Mouse (Mus musculus) E14TG2a.4 (cell line): ENCODE measurements around the gene Slco1a1.

Source experiments
- H3K27me3 ChIP-seq: 2 replicates; pipeline ENCODE4 v1.6.1; 2014; ENCODE audit warnings: low read length, control low read depth; ENCODE audit not compliant: insufficient read depth
- H3K36me3 ChIP-seq: 2 replicates; pipeline ENCODE4 v1.6.1; 2014; ENCODE audit warnings: low read length, control low read depth; ENCODE audit not compliant: insufficient read depth
- H3K4me1 ChIP-seq: replicated peaks from 2 replicates; pipeline ENCODE4 v1.6.1; 2014; ENCODE audit warnings: low read depth, low read length, control low read depth
- H3K4me3 ChIP-seq: replicated peaks from 2 replicates; pipeline ENCODE4 v1.5.1; 2014; ENCODE audit warnings: mild to moderate bottlenecking, low read length
- H3K9me3 ChIP-seq: 2 replicates; pipeline ENCODE4 v1.6.1; 2014; ENCODE audit warnings: low read length, control low read depth
- CTCF ChIP-seq: conservative IDR thresholded peaks from 2 replicates; pipeline ENCODE4 v1.5.1; 2014; ENCODE audit warnings: low read length
- NANOG ChIP-seq: IDR thresholded peaks from 2 replicates; pipeline ENCODE4 v1.6.1; 2014; ENCODE audit warnings: borderline replicate concordance, low read length, mixed read lengths
- POU5F1 ChIP-seq: IDR thresholded peaks from 2 replicates; pipeline ENCODE4 v1.6.1; 2014; ENCODE audit warnings: low read length, borderline replicate concordance

Slco1a1 gene

GRCm38 (mm10) chr6:141946862-141947261, at the start of gene Slco1a1:
Slco1a1 (minus strand) TSS chr6:141946962.
- Histone ChIP-seq H3K9me3 (peaks cover 9% of the 10 kb centered on the region; the same call in 1 of the 2 replicates), H3K27me3 (no peaks in the 10 kb centered on the region), H3K4me1 (no peaks in the 10 kb centered on the region), H3K4me3 (no peak within 1 kb of the TSS), H3K36me3 (no peaks in the 10 kb centered on the region)
- TF ChIP-seq NANOG, result no peak
- no peak for TF ChIP-seq POU5F1
- no peak for TF ChIP-seq CTCF

GRCm38 (mm10) chr6:141986772-141987171, 40.0 kb upstream of the Slco1a1 start:
- no peak for TF ChIP-seq CTCF
- no peak for TF ChIP-seq POU5F1
- no peak for TF ChIP-seq NANOG
- H3K27me3 ChIP-seq, result no peaks in the 10 kb centered on the region
- no peak overlapping the region for H3K4me3 ChIP-seq
- no peaks in the 10 kb centered on the region for H3K4me1 ChIP-seq
- H3K9me3 ChIP-seq, result no peaks in the 10 kb centered on the region
- no peaks in the 10 kb centered on the region for H3K36me3 ChIP-seq

GRCm38 (mm10) chr6:141984644-141985043, 37.9 kb upstream of the Slco1a1 start:
- Histone ChIP-seq H3K4me3 (no peak overlapping the region), H3K9me3 (no peaks in the 10 kb centered on the region), H3K4me1 (no peaks in the 10 kb centered on the region), H3K27me3 (no peaks in the 10 kb centered on the region), H3K36me3 (no peaks in the 10 kb centered on the region)
- TF ChIP-seq CTCF, result no peak
- no peak for TF ChIP-seq POU5F1
- TF ChIP-seq NANOG, result no peak

GRCm38 (mm10) chr6:141962420-141962819, 15.7 kb upstream of the Slco1a1 start:
- H3K27me3 ChIP-seq, result no peaks in the 10 kb centered on the region
- H3K36me3 ChIP-seq, result no peaks in the 10 kb centered on the region
- H3K4me1 ChIP-seq, result no peaks in the 10 kb centered on the region
- no peak overlapping the region for H3K4me3 ChIP-seq
- H3K9me3 ChIP-seq, result 0 out of 2 replicates have a peak, but pooled peaks cover under 1% of the 10 kb centered on the region
- TF ChIP-seq NANOG, result no peak
- TF ChIP-seq POU5F1, result no peak
- no peak for TF ChIP-seq CTCF

GRCm38 (mm10) chr6:141961861-141962260, 15.1 kb upstream of the Slco1a1 start:
- no peaks in the 10 kb centered on the region for H3K36me3 ChIP-seq
- H3K4me3 ChIP-seq, result no peak overlapping the region
- no peaks in the 10 kb centered on the region for H3K4me1 ChIP-seq
- H3K27me3 ChIP-seq, result no peaks in the 10 kb centered on the region
- TF ChIP-seq CTCF, result no peak
- TF ChIP-seq POU5F1, result no peak
- no peak for TF ChIP-seq NANOG
- peaks cover 6% of the 10 kb centered on the region for H3K9me3 ChIP-seq

GRCm38 (mm10) chr6:141960482-141960881, 13.7 kb upstream of the Slco1a1 start:
- TF ChIP-seq NANOG (no peak), CTCF (no peak), POU5F1 (no peak)
- H3K36me3 ChIP-seq, result no peaks in the 10 kb centered on the region
- H3K4me1 ChIP-seq, result no peaks in the 10 kb centered on the region
- no peak overlapping the region for H3K4me3 ChIP-seq
- no peaks in the 10 kb centered on the region for H3K27me3 ChIP-seq
- H3K9me3 ChIP-seq, result peaks cover 18% of the 10 kb centered on the region

GRCm38 (mm10) chr6:141940451-141940850, 6.3 kb downstream of the Slco1a1 start:
- TF ChIP-seq NANOG (no peak), CTCF (no peak), POU5F1 (no peak)
- no peaks in the 10 kb centered on the region for H3K9me3 ChIP-seq
- H3K27me3 ChIP-seq, result no peaks in the 10 kb centered on the region
- H3K4me1 ChIP-seq, result no peaks in the 10 kb centered on the region
- no peak overlapping the region for H3K4me3 ChIP-seq
- no peaks in the 10 kb centered on the region for H3K36me3 ChIP-seq

- Histone ChIP-seq H3K36me3 (no peaks in the 10 kb centered on the region), H3K4me1 (no peaks in the 10 kb centered on the region)
- no peak for TF ChIP-seq NANOG
- TF ChIP-seq POU5F1, result no peak
- TF ChIP-seq CTCF, result no peak
These were observed 48.6 kb downstream of the Slco1a1 start for GRCm38 (mm10) chr6:141898197-141898596.

GRCm38 (mm10) chr6:141889723-141890122, 57.0 kb downstream of the Slco1a1 start:
- TF ChIP-seq NANOG (no peak), POU5F1 (no peak), CTCF (no peak)
- no peaks in the 10 kb centered on the region for H3K27me3 ChIP-seq
- H3K4me3 ChIP-seq, result no peak overlapping the region
- H3K4me1 ChIP-seq, result no peaks in the 10 kb centered on the region
- H3K36me3 ChIP-seq, result no peaks in the 10 kb centered on the region
- no peaks in the 10 kb centered on the region for H3K9me3 ChIP-seq

More at GRCm38 (mm10) chr6:141898197-141898596, 48.6 kb downstream of the Slco1a1 start:
- Histone ChIP-seq H3K4me3 (no peak overlapping the region), H3K27me3 (no peaks in the 10 kb centered on the region), H3K9me3 (peaks cover 22% of the 10 kb centered on the region)
